Mouse (Mus musculus): ENCODE data around the gene Nckap5.

Nckap5 gene

GRCm38 (mm10) chr1:126011661-126012091 lies 818.9 kb downstream of the Nckap5 start:
- DNase-seq (ENCODE audit: low spot score): no peak

- DNase-seq (ENCODE audit: low spot score): no peak
These were observed 823.0 kb downstream of the Nckap5 start for GRCm38 (mm10) chr1:126007571-126007970.

- no peak for DNase-seq (ENCODE audit: low spot score)
These were observed 824.9 kb downstream of the Nckap5 start for GRCm38 (mm10) chr1:126005672-126006071.

GRCm38 (mm10) chr1:125996540-125996939 lies 834.1 kb downstream of the Nckap5 start:
- no peak for DNase-seq (ENCODE audit: low spot score)

- peak; percentile 35 for DNase-seq (ENCODE audit: low spot score)
These were observed 842.8 kb downstream of the Nckap5 start for GRCm38 (mm10) chr1:125987803-125988202.

- no peak for DNase-seq (ENCODE audit: low spot score)
These were observed 846.0 kb downstream of the Nckap5 start for GRCm38 (mm10) chr1:125984570-125984969.

- DNase-seq (ENCODE audit: low spot score): no peak
These were observed 856.0 kb downstream of the Nckap5 start for GRCm38 (mm10) chr1:125974649-125975048.

- DNase-seq (ENCODE audit: low spot score): no peak
These were observed 858.7 kb downstream of the Nckap5 start for GRCm38 (mm10) chr1:125971933-125972332.

GRCm38 (mm10) chr1:125967671-125968070 lies 862.9 kb downstream of the Nckap5 start:
- no peak for DNase-seq (ENCODE audit: low spot score)

- DNase-seq (ENCODE audit: low spot score): no peak
These were observed 879.6 kb downstream of the Nckap5 start for GRCm38 (mm10) chr1:125951026-125951425.

GRCm38 (mm10) chr1:125949076-125949475 lies 881.5 kb downstream of the Nckap5 start:
- peak; percentile 16 for DNase-seq (ENCODE audit: low spot score)

- peak; percentile 41 for DNase-seq (ENCODE audit: low spot score)
These were observed 885.5 kb downstream of the Nckap5 start for GRCm38 (mm10) chr1:125945136-125945535.

GRCm38 (mm10) chr1:125943305-125943704 lies 887.3 kb downstream of the Nckap5 start:
- no peak for DNase-seq (ENCODE audit: low spot score)

- DNase-seq (ENCODE audit: low spot score): no peak
These were observed 905.1 kb downstream of the Nckap5 start for GRCm38 (mm10) chr1:125925486-125925885.

- DNase-seq (ENCODE audit: low spot score): no peak
These were observed 907.5 kb downstream of the Nckap5 start for GRCm38 (mm10) chr1:125923062-125923461.

- DNase-seq (ENCODE audit: low spot score): no peak
These were observed 909.9 kb downstream of the Nckap5 start for GRCm38 (mm10) chr1:125920696-125921095.

GRCm38 (mm10) chr1:125912601-125913600 lies 917.7 kb downstream of the Nckap5 start, which contains the start of gene Lypd1:
Lypd1 (minus strand) TSS chr1:125913101.
- DNase-seq (ENCODE audit: low spot score): no peak

GRCm38 (mm10) chr1:125911901-125912445 lies 918.6 kb downstream of the Nckap5 start:
- no peak for DNase-seq (ENCODE audit: low spot score)

GRCm38 (mm10) chr1:125911337-125911900 lies 919.2 kb downstream of the Nckap5 start:
- DNase-seq (ENCODE audit: low spot score): no peak

GRCm38 (mm10) chr1:125910871-125911265 lies 919.7 kb downstream of the Nckap5 start:
- no peak for DNase-seq (ENCODE audit: low spot score)

GRCm38 (mm10) chr1:125910211-125910870 lies 920.3 kb downstream of the Nckap5 start:
- no peak for DNase-seq (ENCODE audit: low spot score)

- DNase-seq (ENCODE audit: low spot score): no peak
These were observed 937.4 kb downstream of the Nckap5 start for GRCm38 (mm10) chr1:125893158-125893557.

Data from layer of hippocampus, adult 9-10 months (tissue).